In genomic region chr14:57349955-57350354, GRCm38 (mm10) we compare ENCODE assay signal across 24 mouse cellular contexts. TPM values are rescaled to one million over a fixed set of nuclear protein-coding genes. Genes with fewer than 3 reads are reported as not detected.
DNase-seq lines count a peak whose midpoint lies in the region; ATAC-seq lines count a peak whose summit lies in the region.
"Had no signal": no experiment of that assay in that cellular context is flagged by ENCODE, and none has a peak within 500 bp of the region (broad histone marks: within the 10 kb centered on the region; RNA-seq: fewer than 3 reads in every experiment).

No protein-coding gene starts in this region.

- H3K4me3 ChIP-seq in liver, embryonic 12.5 days, result no peak overlapping the region
- H3K4me3 ChIP-seq in liver, embryonic 16.5 days (ENCODE audit: low read depth, low read length), result no peak overlapping the region
- H3K4me3 ChIP-seq: embryonic facial prominence, embryonic 15.5 days; erythroblast, embryonic 14.5 days; forebrain, embryonic 10.5 days; gastrocnemius, adult 2 months; heart, embryonic 10.5 days; hindbrain, embryonic 12.5 days had no signal

- H3K4me1 ChIP-seq in liver, embryonic 12.5 days, result peaks cover 18% of the 10 kb centered on the region
- H3K4me1 ChIP-seq in liver, embryonic 16.5 days (ENCODE audit: control insufficient read depth, low read depth, low read length), result no peaks in the 10 kb centered on the region; the same call in none of the 2 replicates
- H3K4me1 ChIP-seq: embryonic facial prominence, embryonic 15.5 days; hindbrain, embryonic 12.5 days had no signal

- no peak overlapping the region for H3K27ac ChIP-seq in liver, embryonic 12.5 days
- 0 out of 2 replicates have a peak overlapping the region, but pooled peaks have one; percentile 17 for H3K27ac ChIP-seq in liver, embryonic 16.5 days (ENCODE audit: low read length)
- H3K27ac ChIP-seq: embryonic facial prominence, embryonic 15.5 days; forebrain, embryonic 10.5 days; gastrocnemius, adult 2 months; heart, embryonic 10.5 days; hindbrain, embryonic 12.5 days had no signal

- H3K9ac ChIP-seq in liver, embryonic 12.5 days, result no peak overlapping the region
- H3K9ac ChIP-seq in liver, embryonic 16.5 days (ENCODE audit: low read depth, low read length), result no peak overlapping the region
- H3K9ac ChIP-seq: embryonic facial prominence, embryonic 15.5 days; hindbrain, embryonic 12.5 days had no signal

- H3K27me3 ChIP-seq in liver, embryonic 12.5 days (replicated peaks), result no peaks in the 10 kb centered on the region
- no peaks in the 10 kb centered on the region for H3K27me3 ChIP-seq in liver, embryonic 16.5 days (ENCODE audit: control insufficient read depth, insufficient read depth, low read depth, low read length)
- H3K27me3 ChIP-seq: embryonic facial prominence, embryonic 15.5 days; hindbrain, embryonic 12.5 days had no signal

- H3K9me3 ChIP-seq in liver, embryonic 12.5 days (replicated peaks), result no peaks in the 10 kb centered on the region
- no peaks in the 10 kb centered on the region for H3K9me3 ChIP-seq in liver, embryonic 16.5 days (replicated peaks; ENCODE audit: control insufficient read depth, low read length)
- H3K9me3 ChIP-seq: embryonic facial prominence, embryonic 15.5 days; forebrain, embryonic 10.5 days; heart, embryonic 10.5 days; hindbrain, embryonic 12.5 days had no signal

- H3K36me3 ChIP-seq in liver, embryonic 12.5 days, result no peaks in the 10 kb centered on the region
- no peaks in the 10 kb centered on the region for H3K36me3 ChIP-seq in liver, embryonic 16.5 days (ENCODE audit: control insufficient read depth, insufficient read depth)
- H3K36me3 ChIP-seq: embryonic facial prominence, embryonic 15.5 days; forebrain, embryonic 10.5 days; heart, embryonic 10.5 days; hindbrain, embryonic 12.5 days had no signal

- peak; percentile 73 for ATAC-seq in liver, embryonic 12.5 days
- peak; percentile 67 for ATAC-seq in liver, embryonic 16.5 days (ENCODE audit: low read depth)
- ATAC-seq: forebrain, embryonic 14.5 days; hindbrain, embryonic 16.5 days had no signal

- WGBS in liver, embryonic 12.5 days (ENCODE audit: insufficient replicate concordance), result 25% methylated on average over 10 of the region's 10 CpGs
- 29% methylated on average over 10 of the region's 10 CpGs for WGBS in liver, embryonic 16.5 days (ENCODE audit: insufficient replicate concordance)

- peak; percentile 13 for DNase-seq in c-Kit-positive CD71-positive TER-119-positive erythroid progenitor cells, embryonic 14.5 days (ENCODE audit: low spot score)
- no peak for DNase-seq in kidney, postnatal 4 days
- DNase-seq in gastrocnemius, postnatal 4 days (ENCODE audit: low spot score in 2 of 2), result no peak
- no peak for DNase-seq in lung, adult 18-20 months
- DNase-seq in urinary bladder, adult 18-20 months (ENCODE audit: low spot score in 2 of 2), result no peak
- DNase-seq: adrenal gland, adult 8-10 months; adrenal gland, postnatal 36 days; cerebellum, adult 11-12 months; cerebellum, adult 9-10 months; cerebellum, postnatal 36 days; gastrocnemius, adult 2 months; gastrocnemius, postnatal 25 days; heart, adult 11 months; heart, postnatal 10 days; heart, postnatal 4 days had no signal

- 0 out of 2 replicates have a peak overlapping the region, but pooled peaks have one; percentile 9 for H3K4me2 ChIP-seq in liver, embryonic 12.5 days
- no peak overlapping the region for H3K4me2 ChIP-seq in liver, embryonic 16.5 days (ENCODE audit: low read depth, low read length)
- H3K4me2 ChIP-seq: embryonic facial prominence, embryonic 15.5 days; hindbrain, embryonic 12.5 days had no signal

RNA-seq across cellular contexts. Expression of gene Cryl1, which starts 48.4 kb away (rescaled TPM):
- polyA plus RNA-seq in liver, embryonic 12.5 days (2016; fragmentation: Nextera tagmentation; extraction: Ambion mirVana), result 7.2 and 7.3 TPM in 2 replicates
- 6.3 and 7.6 TPM in 2 replicates for polyA plus RNA-seq in liver, embryonic 16.5 days (2015; fragmentation: Nextera tagmentation; extraction: Ambion mirVana)
- total RNA-seq in gastrocnemius, postnatal 4 days (2021), result 10 to 100 TPM in 1 of 2 experiments, 1 to 10 TPM in 1; 7.6 to 10.1 TPM
